Mouse (Mus musculus) neural tube, embryonic 12.5 days (tissue): Measurements from ENCODE around the gene Phex. TPM values are rescaled to one million over a fixed set of nuclear protein-coding genes. Genes with fewer than 3 reads are reported as not detected.

Experiments
- ATAC-seq: fragments of 200-750 bp; cut with Nextera tagmentation; 2 replicates; pipeline ENCODE4 v1.8.0; 2017; ENCODE audit warnings: low read depth, mild to moderate bottlenecking, moderate TSS enrichment, moderate library complexity; ENCODE audit not compliant: low FRiP score
- H3K27ac ChIP-seq: fragments of 300-500 bp; sonication (generic); 2 replicates; pipeline ENCODE4 v1.5.1; 2016
- H3K27me3 ChIP-seq: fragments of 300-500 bp; sonication (generic); replicated peaks from 2 replicates; pipeline ENCODE4 v1.6.1; 2016; ENCODE audit warnings: mild to moderate bottlenecking
- H3K36me3 ChIP-seq: fragments of 300-500 bp; sonication (generic); 2 replicates; pipeline ENCODE4 v1.6.1; 2016; ENCODE audit warnings: mild to moderate bottlenecking
- H3K4me1 ChIP-seq: fragments of 300-500 bp; sonication (generic); 2 replicates; pipeline ENCODE4 v1.6.1; 2016
- H3K4me2 ChIP-seq: fragments of 300-500 bp; sonication (generic); replicated peaks from 2 replicates; pipeline ENCODE4 v1.6.1; 2016; ENCODE audit warnings: mild to moderate bottlenecking
- H3K4me3 ChIP-seq: fragments of 300-500 bp; sonication (generic); 2 replicates; pipeline ENCODE4 v1.5.1; 2016
- H3K9ac ChIP-seq: fragments of 300-500 bp; sonication (generic); 2 replicates; pipeline ENCODE4 v1.6.1; 2016; ENCODE audit warnings: mild to moderate bottlenecking
- H3K9me3 ChIP-seq: fragments of 300-500 bp; sonication (generic); 2 replicates; pipeline ENCODE4 v1.6.1; 2016; ENCODE audit warnings: mild to moderate bottlenecking
- WGBS: fragments of 180-500 bp; shearing (Covaris S2); methylation state at CpG from one replicate; pipeline ENCODE4 v1.1.7; 2016; 5-methylcytosine and 5-hydroxymethylcytosine counted together
- polyA plus RNA-seq: library from polyadenylated mRNA; unstranded; fragments of >200 nt; fragmentation: Nextera tagmentation; extraction: Ambion mirVana; gene quantifications from 2 replicates; pipeline ENCODE4 v1.2.1, GENCODE M21; 2016

Gene Phex
- 0.25 and 0.41 TPM in 2 replicates for polyA plus RNA-seq

DNA sequence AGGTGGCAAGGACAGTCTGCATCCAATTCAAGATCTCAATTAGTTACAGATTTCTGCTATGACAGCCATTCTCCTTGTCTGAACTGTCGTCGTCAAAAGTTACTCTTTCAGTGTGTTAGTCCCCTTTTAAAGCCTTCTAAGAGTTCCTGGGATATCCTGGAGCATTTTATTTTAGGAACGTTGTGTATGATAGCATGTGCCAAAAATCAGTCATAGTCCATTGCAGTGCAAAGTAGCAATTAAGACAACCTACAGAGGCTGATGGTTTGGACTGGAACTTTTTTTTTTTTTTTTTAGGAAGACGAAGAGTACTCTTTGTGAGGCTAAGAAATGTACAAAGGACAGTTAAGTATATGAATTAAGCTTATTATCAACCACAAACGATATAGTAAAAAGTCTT lies at the start of gene Phex:
TSS of gene Phex (minus strand) at position 101 of the 400 bp plus-strand sequence.
- 78% methylated on average over 5 of the region's 5 CpGs for WGBS
- Histone ChIP-seq H3K27me3 (no peaks in the 10 kb centered on the region), H3K4me1 (no peaks in the 10 kb centered on the region), H3K4me2 (no peak within 1 kb of the TSS), H3K27ac (no peak within 1 kb of the TSS), H3K9me3 (no peaks in the 10 kb centered on the region), H3K36me3 (no peaks in the 10 kb centered on the region), H3K9ac (no peak within 1 kb of the TSS), H3K4me3 (no peak within 1 kb of the TSS)
- no peak for ATAC-seq

DNA sequence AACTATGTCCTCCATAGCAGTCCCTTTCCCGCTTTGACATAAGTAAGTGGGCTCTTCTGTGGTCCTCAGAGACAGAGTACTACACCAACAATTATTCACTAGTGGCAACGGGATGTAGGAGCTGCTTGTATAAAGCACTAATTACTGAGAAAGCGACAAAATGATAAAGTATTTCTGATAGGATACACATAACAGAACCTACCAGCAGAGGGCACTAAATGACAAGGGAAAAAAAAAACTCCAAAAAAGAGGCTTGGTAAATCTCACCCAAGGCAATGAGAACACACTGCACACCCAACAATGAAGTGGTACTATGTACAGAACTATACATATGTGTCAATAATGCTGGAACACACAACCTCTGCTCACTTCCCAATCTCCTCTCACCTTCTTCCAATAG lies 47.6 kb upstream of the Phex start:
- Histone ChIP-seq H3K27me3 (no peaks in the 10 kb centered on the region), H3K9me3 (no peaks in the 10 kb centered on the region), H3K9ac (no peak overlapping the region), H3K4me3 (no peak overlapping the region), H3K27ac (no peak overlapping the region), H3K36me3 (peaks cover 8% of the 10 kb centered on the region; the same call in 1 of the 2 replicates), H3K4me1 (no peaks in the 10 kb centered on the region), H3K4me2 (no peak overlapping the region)
- 83% methylated on average over 3 of the region's 3 CpGs for WGBS
- ATAC-seq: no peak

DNA sequence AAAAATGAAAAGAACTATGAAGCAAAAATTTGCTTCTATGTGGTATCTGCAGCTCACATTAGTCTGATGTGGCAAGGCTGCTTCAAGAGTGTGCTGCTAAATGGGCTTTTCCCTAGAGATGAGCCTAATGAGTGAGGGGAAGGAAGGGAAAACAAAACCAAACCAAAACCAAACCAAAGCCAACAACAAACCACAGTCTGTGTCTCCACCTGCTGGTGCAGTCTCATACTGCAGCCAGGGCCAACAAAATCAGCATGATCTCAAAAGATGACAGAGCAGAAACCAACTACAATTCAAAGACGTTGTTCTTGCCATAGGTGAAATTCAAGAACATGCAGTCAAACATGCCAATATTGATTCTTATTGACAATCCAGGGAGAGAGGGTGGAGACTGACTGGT lies 39.3 kb upstream of the Phex start:
- ATAC-seq: 0 out of 2 replicates have a peak, but pooled peaks have one; percentile 44
- H3K36me3 ChIP-seq: peaks cover 5% of the 10 kb centered on the region; the same call in 1 of the 2 replicates
- no peak overlapping the region for H3K27ac ChIP-seq
- H3K9ac ChIP-seq: no peak overlapping the region
- no peaks in the 10 kb centered on the region for H3K9me3 ChIP-seq
- no peaks in the 10 kb centered on the region for H3K27me3 ChIP-seq
- 56% methylated on average over 1 of the region's 1 CpGs for WGBS
- H3K4me3 ChIP-seq: no peak overlapping the region
- H3K4me1 ChIP-seq: no peaks in the 10 kb centered on the region
- no peak overlapping the region for H3K4me2 ChIP-seq

DNA sequence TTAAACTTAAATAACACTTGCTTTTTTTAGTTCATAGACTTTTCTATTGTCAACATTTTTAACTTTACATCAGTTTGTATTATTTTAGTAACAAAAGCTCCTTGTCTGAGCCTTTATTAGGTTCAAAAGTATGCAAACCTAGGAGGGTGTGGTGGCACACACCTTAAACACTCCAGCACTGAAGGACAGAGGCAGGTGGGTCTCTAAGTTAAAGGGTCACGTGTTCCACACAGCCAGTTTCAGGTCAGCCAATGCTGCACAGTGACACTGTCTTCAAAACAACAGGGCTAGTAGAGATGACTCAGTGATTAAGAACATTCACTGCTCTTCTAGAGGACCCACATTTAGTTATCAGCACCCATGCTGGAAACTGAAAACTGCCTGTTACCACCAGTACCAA lies 33.9 kb upstream of the Phex start:
- no peak overlapping the region for H3K27ac ChIP-seq
- H3K4me2 ChIP-seq: no peak overlapping the region
- H3K36me3 ChIP-seq: no peaks in the 10 kb centered on the region
- ATAC-seq: no peak
- no peaks in the 10 kb centered on the region for H3K9me3 ChIP-seq
- H3K27me3 ChIP-seq: no peaks in the 10 kb centered on the region
- no peaks in the 10 kb centered on the region for H3K4me1 ChIP-seq
- no peak overlapping the region for H3K9ac ChIP-seq
- 80% methylated on average over 1 of the region's 1 CpGs for WGBS
- no peak overlapping the region for H3K4me3 ChIP-seq

DNA sequence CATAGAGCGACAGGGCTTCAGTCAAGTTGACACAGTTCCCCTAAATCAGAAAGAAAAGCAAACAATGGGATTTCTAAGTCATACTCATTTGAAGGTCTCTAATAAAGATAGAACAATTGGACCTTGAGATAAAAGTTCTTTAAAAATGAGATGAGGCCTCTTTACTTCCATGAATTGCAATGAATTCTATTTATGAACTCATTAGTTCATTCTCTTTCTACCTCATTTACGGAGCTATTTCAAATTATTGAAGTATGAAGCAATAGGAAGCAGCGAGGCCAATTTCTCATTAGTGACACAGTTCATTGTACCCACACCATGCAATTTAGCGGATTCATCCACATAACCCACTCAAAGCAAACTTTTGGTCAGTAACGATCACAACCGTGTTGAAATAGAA lies 32.3 kb upstream of the Phex start:
- H3K4me3 ChIP-seq: no peak overlapping the region
- H3K36me3 ChIP-seq: no peaks in the 10 kb centered on the region
- H3K9ac ChIP-seq: no peak overlapping the region
- 80% methylated on average over 6 of the region's 6 CpGs for WGBS
- H3K27ac ChIP-seq: no peak overlapping the region
- no peaks in the 10 kb centered on the region for H3K9me3 ChIP-seq
- no peak overlapping the region for H3K4me2 ChIP-seq
- H3K27me3 ChIP-seq: no peaks in the 10 kb centered on the region
- H3K4me1 ChIP-seq: no peaks in the 10 kb centered on the region
- ATAC-seq: no peak

DNA sequence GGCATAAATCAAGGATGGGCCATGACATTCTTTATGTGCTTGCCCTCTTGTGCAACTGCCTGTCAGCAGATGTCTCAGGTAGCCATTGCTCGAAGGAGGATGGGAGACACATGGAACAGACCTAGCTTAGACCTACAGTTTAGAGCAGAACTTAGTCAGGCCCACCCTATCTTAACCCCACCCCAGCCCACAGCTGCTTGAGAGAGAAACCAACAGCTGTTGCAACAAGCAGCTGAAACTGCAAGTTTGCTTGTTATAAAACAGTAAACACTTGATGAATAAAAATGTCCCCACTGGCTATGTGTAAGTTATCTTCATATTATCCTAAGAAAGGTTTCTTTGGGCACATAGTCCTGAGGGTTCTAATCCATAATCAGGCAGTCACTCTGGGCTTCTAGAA lies 19.7 kb upstream of the Phex start:
- no peaks in the 10 kb centered on the region for H3K27me3 ChIP-seq
- H3K4me2 ChIP-seq: no peak overlapping the region
- no peaks in the 10 kb centered on the region for H3K4me1 ChIP-seq
- no peak overlapping the region for H3K9ac ChIP-seq
- H3K9me3 ChIP-seq: no peaks in the 10 kb centered on the region
- no peak overlapping the region for H3K4me3 ChIP-seq
- WGBS: 83% methylated on average over 1 of the region's 1 CpGs
- H3K36me3 ChIP-seq: no peaks in the 10 kb centered on the region
- H3K27ac ChIP-seq: no peak overlapping the region
- ATAC-seq: no peak

DNA sequence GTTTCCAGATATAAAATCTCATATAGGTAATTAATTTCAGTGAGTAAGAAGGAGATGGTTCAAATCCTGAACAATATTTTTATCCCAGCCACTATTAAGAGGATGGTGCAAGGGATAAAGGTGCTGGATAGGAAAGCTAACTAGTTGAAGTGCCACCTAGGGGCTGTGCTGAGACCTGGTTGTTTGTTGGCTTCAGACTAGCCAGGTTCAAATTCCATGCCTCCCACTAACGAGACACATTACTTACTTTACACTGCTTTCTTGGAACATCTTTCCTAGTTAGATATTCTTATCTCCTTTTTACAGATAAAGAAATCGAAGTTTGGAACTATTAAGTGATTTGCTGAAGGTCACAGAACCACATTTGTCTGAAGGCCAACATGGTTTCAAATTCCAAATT lies 4.3 kb upstream of the Phex start:
- H3K9ac ChIP-seq: no peak overlapping the region
- no peaks in the 10 kb centered on the region for H3K27me3 ChIP-seq
- no peaks in the 10 kb centered on the region for H3K36me3 ChIP-seq
- no peak overlapping the region for H3K4me2 ChIP-seq
- H3K4me1 ChIP-seq: no peaks in the 10 kb centered on the region
- WGBS: 67% methylated on average over 2 of the region's 2 CpGs
- H3K4me3 ChIP-seq: no peak overlapping the region
- no peaks in the 10 kb centered on the region for H3K9me3 ChIP-seq
- ATAC-seq: no peak
- H3K27ac ChIP-seq: no peak overlapping the region

DNA sequence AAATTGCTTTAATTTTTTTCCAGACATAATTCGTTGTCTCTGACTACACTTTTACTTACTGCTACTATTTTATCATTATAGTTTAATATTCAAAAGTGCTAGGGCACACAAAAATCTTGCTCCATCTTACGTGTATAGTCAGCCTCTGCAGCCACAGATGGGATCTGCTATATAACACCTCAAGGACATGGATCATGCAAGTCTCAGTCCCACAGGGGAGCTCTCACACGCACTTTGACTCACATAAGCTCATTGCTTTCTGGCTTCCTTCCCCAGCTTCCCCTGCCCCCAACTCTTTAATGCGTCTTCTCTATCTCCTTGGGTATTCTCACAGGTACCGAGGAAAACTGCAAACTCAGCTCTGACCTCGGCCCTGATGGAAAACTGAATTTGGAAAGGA lies 10.2 kb downstream of the Phex start:
- no peak for ATAC-seq
- Histone ChIP-seq H3K4me3 (no peak overlapping the region), H3K4me1 (no peaks in the 10 kb centered on the region), H3K27me3 (no peaks in the 10 kb centered on the region), H3K36me3 (no peaks in the 10 kb centered on the region), H3K4me2 (no peak overlapping the region), H3K9ac (no peak overlapping the region), H3K9me3 (no peaks in the 10 kb centered on the region), H3K27ac (no peak overlapping the region)
- 81% methylated on average over 6 of the region's 6 CpGs for WGBS

DNA sequence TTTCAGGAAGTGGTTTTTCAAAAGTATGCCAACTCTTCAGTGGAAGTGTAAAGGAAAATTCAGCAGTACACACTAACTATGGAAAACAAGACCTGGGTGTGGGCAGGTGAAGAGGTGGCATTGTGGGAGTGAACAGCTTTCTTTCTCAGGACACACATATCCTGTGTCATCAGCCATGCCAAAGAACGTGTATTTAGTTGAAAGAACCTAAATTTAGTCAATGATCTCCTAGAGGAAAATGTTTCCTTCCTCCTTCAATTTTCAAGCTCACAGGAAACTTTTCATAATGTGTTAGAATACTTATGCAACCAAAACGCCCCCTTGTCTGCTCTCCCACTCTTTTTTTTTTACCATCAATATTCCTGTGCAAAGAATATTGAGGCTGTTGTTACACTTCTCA lies 23.9 kb downstream of the Phex start:
- Histone ChIP-seq H3K4me2 (no peak overlapping the region), H3K9me3 (no peaks in the 10 kb centered on the region), H3K4me1 (no peaks in the 10 kb centered on the region), H3K27ac (no peak overlapping the region), H3K9ac (no peak overlapping the region), H3K27me3 (no peaks in the 10 kb centered on the region), H3K4me3 (no peak overlapping the region), H3K36me3 (no peaks in the 10 kb centered on the region)
- ATAC-seq: no peak
- WGBS: 68% methylated on average over 2 of the region's 2 CpGs

DNA sequence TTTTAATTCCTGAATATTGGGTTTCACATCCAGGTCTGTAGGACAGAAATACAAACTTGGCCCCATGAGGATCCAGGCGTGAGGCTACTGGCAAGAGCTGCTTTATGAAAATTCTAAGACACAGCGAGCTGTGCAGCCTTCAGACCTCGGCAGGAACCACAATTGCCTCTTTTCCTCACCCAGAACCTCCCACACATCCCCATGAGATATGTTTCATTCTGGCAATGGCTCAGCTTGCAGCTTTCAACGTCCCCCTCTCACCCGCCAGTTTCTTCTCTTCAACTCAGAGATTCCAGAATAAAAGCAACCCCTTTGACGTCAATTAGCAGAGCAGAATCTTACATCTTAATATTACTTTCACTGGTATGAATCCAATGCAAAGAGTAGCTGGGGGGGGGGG lies 25.0 kb downstream of the Phex start:
- ATAC-seq: no peak
- H3K27me3 ChIP-seq: no peaks in the 10 kb centered on the region
- WGBS: 83% methylated on average over 6 of the region's 6 CpGs

DNA sequence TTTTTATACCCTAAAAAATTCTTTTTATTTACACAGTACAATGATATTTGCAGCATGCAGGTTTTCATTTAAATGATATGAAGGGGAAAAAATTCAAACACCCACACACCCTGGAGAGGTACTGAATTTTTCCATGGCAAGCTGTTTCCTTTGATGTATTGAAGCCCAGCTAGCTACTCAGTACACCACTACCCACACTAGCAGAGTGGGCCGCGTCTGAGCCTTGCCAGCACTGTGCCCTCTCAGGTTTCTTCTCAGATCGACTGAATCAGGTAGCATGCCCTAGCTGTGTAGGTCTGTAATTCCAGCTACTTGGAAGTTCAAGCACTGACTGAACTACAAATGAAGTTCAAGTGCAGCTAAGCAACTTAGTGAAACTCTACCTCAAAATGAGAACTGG lies 26.7 kb downstream of the Phex start:
- H3K9me3 ChIP-seq: no peaks in the 10 kb centered on the region
- no peaks in the 10 kb centered on the region for H3K27me3 ChIP-seq
- no peak overlapping the region for H3K4me2 ChIP-seq
- no peak for ATAC-seq
- no peaks in the 10 kb centered on the region for H3K36me3 ChIP-seq
- no peak overlapping the region for H3K4me3 ChIP-seq
- no peak overlapping the region for H3K9ac ChIP-seq
- no peak overlapping the region for H3K27ac ChIP-seq
- no peaks in the 10 kb centered on the region for H3K4me1 ChIP-seq
- 79% methylated on average over 3 of the region's 3 CpGs for WGBS

More for the DNA sequence above, 25.0 kb downstream of the Phex start:
- Histone ChIP-seq H3K27ac (no peak overlapping the region), H3K9me3 (no peaks in the 10 kb centered on the region), H3K4me3 (no peak overlapping the region), H3K36me3 (no peaks in the 10 kb centered on the region), H3K4me2 (no peak overlapping the region), H3K4me1 (no peaks in the 10 kb centered on the region), H3K9ac (no peak overlapping the region)

DNA sequence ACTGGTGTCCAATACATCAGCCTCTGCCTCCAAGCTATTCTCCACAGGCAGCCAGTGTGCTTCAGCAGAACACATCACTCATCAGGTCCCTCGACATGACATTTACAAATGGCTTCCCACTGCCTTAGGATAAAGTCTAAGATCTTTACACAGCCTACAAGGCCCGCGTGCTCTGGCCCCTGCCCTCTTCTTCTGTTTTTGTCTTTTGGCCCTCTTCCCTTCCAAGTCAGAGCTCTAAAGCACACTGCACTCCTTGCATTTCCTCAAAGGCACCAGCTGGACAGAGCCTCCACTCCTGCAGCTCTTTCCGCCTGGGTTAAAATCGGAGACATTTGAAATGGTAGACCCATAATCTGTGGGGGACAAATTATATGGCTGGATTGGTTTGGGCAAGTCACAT lies 28.1 kb downstream of the Phex start:
- Histone ChIP-seq H3K9ac (no peak overlapping the region), H3K36me3 (no peaks in the 10 kb centered on the region), H3K4me3 (no peak overlapping the region), H3K4me2 (no peak overlapping the region), H3K9me3 (no peaks in the 10 kb centered on the region), H3K27ac (no peak overlapping the region), H3K27me3 (no peaks in the 10 kb centered on the region), H3K4me1 (no peaks in the 10 kb centered on the region)
- no peak for ATAC-seq
- WGBS: 62% methylated on average over 5 of the region's 5 CpGs

DNA sequence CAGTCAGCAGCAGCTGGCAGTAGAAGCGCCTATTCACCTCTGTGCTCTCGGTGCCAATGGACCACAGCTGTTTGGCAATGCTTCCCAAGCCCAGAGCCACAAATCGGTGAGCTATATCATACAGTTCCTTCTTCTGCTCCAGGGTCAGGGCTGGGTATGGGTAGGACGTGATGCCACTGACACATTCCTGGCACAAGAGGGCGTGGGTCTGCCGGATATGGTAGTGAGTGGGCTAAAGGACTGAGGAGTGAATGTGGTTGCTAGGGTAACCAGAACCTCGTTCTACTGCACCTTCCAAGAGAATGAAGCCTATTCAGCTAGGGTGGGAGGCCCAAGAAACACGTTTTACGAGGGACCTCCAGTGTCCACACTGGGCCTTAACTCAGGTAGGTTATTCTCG lies 36.3 kb downstream of the Phex start:
- H3K27me3 ChIP-seq: no peaks in the 10 kb centered on the region
- no peaks in the 10 kb centered on the region for H3K36me3 ChIP-seq
- H3K4me1 ChIP-seq: no peaks in the 10 kb centered on the region
- WGBS: 51% methylated on average over 10 of the region's 10 CpGs
- no peak for ATAC-seq
- H3K27ac ChIP-seq: no peak overlapping the region
- no peak overlapping the region for H3K4me2 ChIP-seq
- H3K9me3 ChIP-seq: no peaks in the 10 kb centered on the region
- no peak overlapping the region for H3K9ac ChIP-seq
- no peak overlapping the region for H3K4me3 ChIP-seq
